Mouse (Mus musculus) small intestine, adult 2 months (tissue): Measurements from ENCODE around the gene Cdc42. TPM values are rescaled to one million over a fixed set of nuclear protein-coding genes. Genes with fewer than 3 reads are reported as not detected.

ENCODE experiments used
- H3K27ac ChIP-seq: fragments of 200-500 bp; 2 replicates; pipeline ENCODE4 v1.5.1; 2012; ENCODE audit warnings: low read depth, low read length, control low read depth, inconsistent platforms; ENCODE audit not compliant: insufficient read depth
- H3K27me3 ChIP-seq: fragments of 200-500 bp; 2 replicates; pipeline ENCODE4 v1.6.1; 2012; ENCODE audit warnings: mild to moderate bottlenecking, moderate library complexity, low read length, inconsistent platforms; ENCODE audit not compliant: control insufficient read depth, insufficient read depth
- H3K36me3 ChIP-seq: fragments of 200-500 bp; 2 replicates; pipeline ENCODE4 v1.6.1; 2012; ENCODE audit warnings: mild to moderate bottlenecking, low read length, control low read depth, inconsistent platforms; ENCODE audit not compliant: control insufficient read depth, insufficient read depth
- H3K4me1 ChIP-seq: fragments of 200-500 bp; 2 replicates; pipeline ENCODE4 v1.6.1; 2012; ENCODE audit warnings: low read length, inconsistent platforms, mixed read lengths; ENCODE audit not compliant: control insufficient read depth, insufficient read depth, insufficient read length
- H3K4me3 ChIP-seq: fragments of 200-500 bp; 2 replicates; pipeline ENCODE4 v1.5.1; 2012; ENCODE audit warnings: low read depth, mild to moderate bottlenecking, control low read depth, inconsistent platforms, low read length, moderate library complexity
- CTCF ChIP-seq: fragments of 200-500 bp; IDR thresholded peaks from 2 replicates; pipeline ENCODE4 v1.5.1; 2012; ENCODE audit warnings: low read depth, mild to moderate bottlenecking, control low read depth, inconsistent platforms, low read length, moderate library complexity, mixed read lengths; ENCODE audit not compliant: insufficient replicate concordance, insufficient read length; ENCODE audit errors: extremely low read depth
- POLR2A ChIP-seq: fragments of 200-500 bp; IDR thresholded peaks from 2 replicates; pipeline ENCODE4 v1.6.1; 2012; ENCODE audit warnings: low read depth, mild to moderate bottlenecking, control low read depth, inconsistent platforms, low read length, moderate library complexity
- whole genome bisulfite sequencing: fragments of 180-500 bp; shearing (Covaris S2); methylation state at CpG from one replicate; pipeline ENCODE4 v1.1.7; 2018; 5-methylcytosine and 5-hydroxymethylcytosine counted together
- polyA plus RNA-seq: library from polyadenylated mRNA; depleted of rRNA; stranded (reverse); fragments of >200 nt; gene quantifications from 2 replicates; pipeline ENCODE4 v1.2.3, GENCODE M21; 2012

Gene Cdc42
- polyA plus RNA-seq, 1 experiment = 25.9 TPM

GRCm38 (mm10) chr4:137379085-137379484 is 21.6 kb upstream of the Cdc42 start:
- H3K36me3 ChIP-seq = no peaks in the 10 kb centered on the region
- WGBS = 93% methylated on average over 3 of the region's 3 CpGs

GRCm38 (mm10) chr4:137377526-137378304 is 20.2 kb upstream of the Cdc42 start:
- Histone ChIP-seq H3K27me3 (no peaks in the 10 kb centered on the region), H3K36me3 (no peaks in the 10 kb centered on the region), H3K4me1 (peaks cover 20% of the 10 kb centered on the region), H3K4me3 (no peak overlapping the region), H3K27ac (no peak overlapping the region)
- TF ChIP-seq CTCF (no peak), POLR2A (no peak)
- 82% methylated on average over 4 of the region's 4 CpGs for WGBS

More at GRCm38 (mm10) chr4:137379085-137379484, 21.6 kb upstream of the Cdc42 start:
- Histone ChIP-seq H3K27me3 (no peaks in the 10 kb centered on the region), H3K27ac (no peak overlapping the region), H3K4me1 (peaks cover 13% of the 10 kb centered on the region; the same call in 1 of the 2 replicates), H3K4me3 (no peak overlapping the region)
- TF ChIP-seq POLR2A (no peak), CTCF (no peak)

GRCm38 (mm10) chr4:137376778-137377177 is 19.3 kb upstream of the Cdc42 start:
- H3K36me3 ChIP-seq = no peaks in the 10 kb centered on the region
- H3K4me3 ChIP-seq = no peak overlapping the region
- WGBS = 47% methylated on average over 2 of the region's 2 CpGs
- H3K27ac ChIP-seq = no peak overlapping the region
- no peak for TF ChIP-seq POLR2A
- no peak for TF ChIP-seq CTCF
- H3K4me1 ChIP-seq = peaks cover 27% of the 10 kb centered on the region
- H3K27me3 ChIP-seq = no peaks in the 10 kb centered on the region

GRCm38 (mm10) chr4:137375314-137376278 is 18.1 kb upstream of the Cdc42 start:
- H3K4me3 ChIP-seq = no peak overlapping the region
- peaks cover 27% of the 10 kb centered on the region for H3K4me1 ChIP-seq
- H3K27ac ChIP-seq = no peak overlapping the region
- TF ChIP-seq POLR2A (no peak), CTCF (no peak)
- no peaks in the 10 kb centered on the region for H3K36me3 ChIP-seq
- 77% methylated on average over 19 of the region's 19 CpGs for WGBS
- H3K27me3 ChIP-seq = no peaks in the 10 kb centered on the region

- TF ChIP-seq POLR2A (no peak), CTCF (no peak)
- WGBS = 57% methylated on average over 6 of the region's 6 CpGs
- H3K27ac ChIP-seq = peak overlapping the region; percentile 56
Measured at GRCm38 (mm10) chr4:137373711-137374110, 16.2 kb upstream of the Cdc42 start.

GRCm38 (mm10) chr4:137371596-137372523 is 14.3 kb upstream of the Cdc42 start:
- H3K27me3 ChIP-seq = no peaks in the 10 kb centered on the region
- no peaks in the 10 kb centered on the region for H3K36me3 ChIP-seq
- peak overlapping the region; percentile 46 for H3K4me3 ChIP-seq
- H3K4me1 ChIP-seq = peaks cover 34% of the 10 kb centered on the region
- TF ChIP-seq CTCF (no peak), POLR2A (peak; percentile 54; the same call in 1 of the 2 replicates)
- peak overlapping the region; percentile 95 for H3K27ac ChIP-seq
- 30% methylated on average over 16 of the region's 16 CpGs for WGBS

More at GRCm38 (mm10) chr4:137373711-137374110, 16.2 kb upstream of the Cdc42 start:
- H3K36me3 ChIP-seq = no peaks in the 10 kb centered on the region
- peaks cover 27% of the 10 kb centered on the region for H3K4me1 ChIP-seq
- H3K4me3 ChIP-seq = no peak overlapping the region
- no peaks in the 10 kb centered on the region for H3K27me3 ChIP-seq
